Mouse (Mus musculus) CH12.LX (cell line): ENCODE data around the gene Schip1.

ENCODE experiments used
- ELF1 ChIP-seq: IDR thresholded peaks from 2 replicates; pipeline ENCODE4 v1.6.1; 2014; ENCODE audit warnings: low read depth, mild to moderate bottlenecking, inconsistent platforms, low read length, improper control_type of control experiment
- EP300 ChIP-seq: IDR thresholded peaks from 2 replicates; pipeline ENCODE4 v1.6.1; 2011; ENCODE audit warnings: low read length, improper control_type of control experiment
- JUN ChIP-seq: IDR thresholded peaks from 2 replicates; pipeline ENCODE4 v1.6.1; 2011; ENCODE audit warnings: low read depth, mild to moderate bottlenecking, low read length, improper control_type of control experiment, moderate library complexity; ENCODE audit not compliant: insufficient read depth
- MAX ChIP-seq: IDR thresholded peaks from 2 replicates; pipeline ENCODE4 v1.6.1; 2011; ENCODE audit warnings: low read length, improper control_type of control experiment
- POLR2A ChIP-seq: IDR thresholded peaks from 2 replicates; pipeline ENCODE4 v1.6.1; 2011; ENCODE audit warnings: low read depth, mild to moderate bottlenecking, improper control_type of control experiment, low read length
- TBP ChIP-seq: conservative IDR thresholded peaks from 2 replicates; pipeline ENCODE4 v1.6.1; 2011; ENCODE audit warnings: low read depth, low read length, improper control_type of control experiment
- TCF12 ChIP-seq: IDR thresholded peaks from 2 replicates; pipeline ENCODE4 v1.6.1; 2014; ENCODE audit warnings: low read depth, mild to moderate bottlenecking, inconsistent platforms, low read length, improper control_type of control experiment
- ZC3H11A ChIP-seq: IDR thresholded peaks from 2 replicates; pipeline ENCODE4 v1.6.1; 2012; ENCODE audit warnings: low read depth, mild to moderate bottlenecking, inconsistent platforms, low read length, improper control_type of control experiment
- ZMIZ1 ChIP-seq: IDR thresholded peaks from 2 replicates; pipeline ENCODE4 v1.6.1; 2012; ENCODE audit warnings: low read depth, mild to moderate bottlenecking, inconsistent platforms, low read length, improper control_type of control experiment

- TF ChIP-seq MAX (no peak), POLR2A (no peak), ZMIZ1 (no peak), ZC3H11A (no peak), EP300 (no peak), TBP (no peak), TCF12 (no peak), JUN (no peak), ELF1 (no peak)
These were observed 449.5 kb downstream of the Schip1 start for GRCm38 (mm10) chr3:68514120-68514497.
